Mouse (Mus musculus) heart, embryonic 12.5 days (tissue): ENCODE data around the gene Raet1d. TPM values are rescaled to one million over a fixed set of nuclear protein-coding genes. Genes with fewer than 3 reads are reported as not detected.
A peak's percentile ranks its signal among the peaks of the same experiment; 100 is the strongest.
"Not testable (repeated sequence)": the region's sequence is repeated elsewhere in the genome, so short reads cannot be mapped to it uniquely, and the experiment has no call there.

ENCODE experiments used
- ATAC-seq: fragments of 200-750 bp; cut with Nextera tagmentation; 2 replicates; pipeline ENCODE4 v1.8.0; 2017; ENCODE audit warnings: moderate TSS enrichment, moderate library complexity; ENCODE audit not compliant: insufficient number of reproducible peaks, low FRiP score
- H3K27ac ChIP-seq: fragments of 300-500 bp; sonication (generic); 2 replicates; pipeline ENCODE4 v1.5.1; 2016; ENCODE audit warnings: mild to moderate bottlenecking, moderate library complexity; ENCODE audit not compliant: poor library complexity, severe bottlenecking
- H3K27me3 ChIP-seq: fragments of 300-500 bp; sonication (generic); replicated peaks from 2 replicates; pipeline ENCODE4 v1.6.1; 2016; ENCODE audit warnings: mild to moderate bottlenecking, moderate library complexity
- H3K36me3 ChIP-seq: fragments of 300-500 bp; sonication (generic); 2 replicates; pipeline ENCODE4 v1.6.1; 2016; ENCODE audit warnings: mild to moderate bottlenecking, moderate library complexity
- H3K4me1 ChIP-seq: fragments of 300-500 bp; sonication (generic); replicated peaks from 2 replicates; pipeline ENCODE4 v1.6.1; 2016; ENCODE audit warnings: mild to moderate bottlenecking
- H3K4me2 ChIP-seq: fragments of 300-500 bp; sonication (generic); 2 replicates; pipeline ENCODE4 v1.6.1; 2016; ENCODE audit warnings: mild to moderate bottlenecking, moderate library complexity
- H3K4me3 ChIP-seq: fragments of 300-500 bp; sonication (generic); 2 replicates; pipeline ENCODE4 v1.5.1; 2016; ENCODE audit warnings: mild to moderate bottlenecking
- H3K9ac ChIP-seq: fragments of 300-500 bp; sonication (generic); 2 replicates; pipeline ENCODE4 v1.6.1; 2016; ENCODE audit warnings: mild to moderate bottlenecking, moderate library complexity
- H3K9me3 ChIP-seq: fragments of 300-500 bp; sonication (generic); replicated peaks from 2 replicates; pipeline ENCODE4 v1.6.1; 2016; ENCODE audit warnings: mild to moderate bottlenecking, moderate library complexity
- WGBS: fragments of 180-500 bp; shearing (Covaris S2); methylation state at CpG from one replicate; pipeline ENCODE4 v1.1.7; 2016; 5-methylcytosine and 5-hydroxymethylcytosine counted together
- polyA plus RNA-seq: library from polyadenylated mRNA; unstranded; fragments of >200 nt; fragmentation: Nextera tagmentation; extraction: Ambion mirVana; gene quantifications from 2 replicates; pipeline ENCODE4 v1.2.1, GENCODE M21; 2016

Gene Raet1d
- 10.6 and 11.5 TPM in 2 replicates for polyA plus RNA-seq

GRCm38 (mm10) chr10:22360252-22360651 lies at the start of gene Raet1d:
Gene Raet1d (plus strand): TSS chr10:22360552.
- not testable (repeated sequence) for H3K9me3 ChIP-seq, H3K36me3 ChIP-seq, H3K4me1 ChIP-seq, H3K27me3 ChIP-seq, ATAC-seq, H3K27ac ChIP-seq, H3K9ac ChIP-seq
- peak within 1 kb of the TSS; percentile 54; the same call in 1 of the 2 replicates for H3K4me2 ChIP-seq
- H3K4me3 ChIP-seq, result peak within 1 kb of the TSS; percentile 38; the same call in 1 of the 2 replicates
- 68% methylated on average over 3 of the region's 3 CpGs for WGBS

- no peaks in the 10 kb centered on the region for H3K27me3 ChIP-seq
- H3K9ac ChIP-seq, result no peak overlapping the region
- no peak overlapping the region for H3K4me3 ChIP-seq
- 71% methylated on average over 2 of the region's 2 CpGs for WGBS
- no peak overlapping the region for H3K27ac ChIP-seq
- H3K4me1 ChIP-seq, result no peaks in the 10 kb centered on the region
- no peaks in the 10 kb centered on the region for H3K36me3 ChIP-seq
- H3K4me2 ChIP-seq, result no peak overlapping the region
- no peaks in the 10 kb centered on the region for H3K9me3 ChIP-seq
- no peak for ATAC-seq
Measured at GRCm38 (mm10) chr10:22322858-22323257, 37.5 kb upstream of the Raet1d start.

GRCm38 (mm10) chr10:22345721-22346120 lies 14.6 kb upstream of the Raet1d start:
- WGBS, result 53% methylated on average over 4 of the region's 4 CpGs
- not testable (repeated sequence) for ATAC-seq, H3K4me3 ChIP-seq, H3K9ac ChIP-seq, H3K4me2 ChIP-seq, H3K36me3 ChIP-seq, H3K9me3 ChIP-seq, H3K27me3 ChIP-seq, H3K4me1 ChIP-seq, H3K27ac ChIP-seq

GRCm38 (mm10) chr10:22353548-22354195 lies 6.7 kb upstream of the Raet1d start:
- 75% methylated on average over 6 of the region's 6 CpGs for WGBS
- not testable (repeated sequence) for ATAC-seq

GRCm38 (mm10) chr10:22354196-22354574 lies 6.2 kb upstream of the Raet1d start:
- H3K4me1 ChIP-seq, H3K4me3 ChIP-seq, H3K4me2 ChIP-seq, ATAC-seq, H3K27ac ChIP-seq, H3K27me3 ChIP-seq, H3K9me3 ChIP-seq, H3K9ac ChIP-seq, H3K36me3 ChIP-seq: not testable (repeated sequence)
- WGBS, result 75% methylated on average over 2 of the region's 2 CpGs

More at GRCm38 (mm10) chr10:22353548-22354195, 6.7 kb upstream of the Raet1d start:
- not testable (repeated sequence) for H3K4me1 ChIP-seq, H3K27me3 ChIP-seq, H3K36me3 ChIP-seq, H3K9ac ChIP-seq, H3K4me3 ChIP-seq, H3K27ac ChIP-seq, H3K4me2 ChIP-seq, H3K9me3 ChIP-seq

GRCm38 (mm10) chr10:22357373-22357772 lies 3.0 kb upstream of the Raet1d start:
- H3K36me3 ChIP-seq, H3K27me3 ChIP-seq, H3K9me3 ChIP-seq, H3K27ac ChIP-seq, H3K9ac ChIP-seq, H3K4me3 ChIP-seq, ATAC-seq, H3K4me2 ChIP-seq, H3K4me1 ChIP-seq: not testable (repeated sequence)
- WGBS, result 65% methylated on average over 1 of the region's 1 CpGs

GRCm38 (mm10) chr10:22360957-22361356 lies 605 bp downstream of the Raet1d start:
- 29% methylated on average over 2 of the region's 2 CpGs for whole genome bisulfite sequencing
- not testable (repeated sequence) for H3K4me2 ChIP-seq, ATAC-seq, H3K9me3 ChIP-seq, H3K27me3 ChIP-seq, H3K27ac ChIP-seq, H3K36me3 ChIP-seq, H3K4me1 ChIP-seq, H3K9ac ChIP-seq, H3K4me3 ChIP-seq

GRCm38 (mm10) chr10:22361415-22362352 lies 1.3 kb downstream of the Raet1d start:
- not testable (repeated sequence) for H3K9me3 ChIP-seq, H3K9ac ChIP-seq, H3K27me3 ChIP-seq, H3K27ac ChIP-seq, H3K4me1 ChIP-seq, H3K36me3 ChIP-seq
- WGBS, result under 1% methylated on average over 8 of the region's 15 CpGs
- Histone ChIP-seq H3K4me3 (peak overlapping the region; percentile 38), H3K4me2 (peak overlapping the region; percentile 54)
- ATAC-seq, result peak; percentile 76; the same call in 1 of the 2 replicates

GRCm38 (mm10) chr10:22362466-22362865 lies 2.1 kb downstream of the Raet1d start:
- H3K4me2 ChIP-seq, result peak overlapping the region; percentile 31; the same call in 1 of the 2 replicates
- not testable (repeated sequence) for H3K27ac ChIP-seq, H3K9ac ChIP-seq, H3K36me3 ChIP-seq, H3K27me3 ChIP-seq, H3K4me1 ChIP-seq, ATAC-seq, H3K9me3 ChIP-seq, H3K4me3 ChIP-seq
- 81% methylated on average over 2 of the region's 2 CpGs for WGBS

GRCm38 (mm10) chr10:22364915-22365314 lies 4.6 kb downstream of the Raet1d start:
- H3K27me3 ChIP-seq, H3K9me3 ChIP-seq, H3K36me3 ChIP-seq, ATAC-seq, H3K4me2 ChIP-seq, H3K9ac ChIP-seq, H3K4me3 ChIP-seq, H3K4me1 ChIP-seq, H3K27ac ChIP-seq: not testable (repeated sequence)
- WGBS, result 71% methylated on average over 2 of the region's 2 CpGs

- H3K36me3 ChIP-seq, H3K4me3 ChIP-seq, H3K27ac ChIP-seq, H3K9ac ChIP-seq, ATAC-seq, H3K27me3 ChIP-seq, H3K4me1 ChIP-seq, H3K9me3 ChIP-seq: not testable (repeated sequence)
- H3K4me2 ChIP-seq, result peak overlapping the region; percentile 52
- WGBS, result 5% methylated on average over 9 of the region's 10 CpGs
Measured at GRCm38 (mm10) chr10:22381226-22381625, 20.9 kb downstream of the Raet1d start.
